Mouse (Mus musculus) bone marrow macrophage, adult 2 months (primary cell): ENCODE data around the gene Megf11. TPM values are rescaled to one million over a fixed set of nuclear protein-coding genes. Genes with fewer than 3 reads are reported as not detected.

Experiments used
- H3K27ac ChIP-seq: 2 replicates; pipeline ENCODE4 v1.5.1; 2012; ENCODE audit warnings: low read depth, low read length; ENCODE audit not compliant: insufficient read depth
- H3K4me1 ChIP-seq: 2 replicates; pipeline ENCODE4 v1.6.1; 2012; ENCODE audit warnings: low read length; ENCODE audit not compliant: control insufficient read depth, insufficient read depth
- H3K4me3 ChIP-seq: 2 replicates; pipeline ENCODE4 v1.5.1; 2012; ENCODE audit warnings: mild to moderate bottlenecking, low read length, moderate library complexity; ENCODE audit not compliant: insufficient read depth
- CTCF ChIP-seq: IDR thresholded peaks from 2 replicates; pipeline ENCODE4 v1.5.1; 2012; ENCODE audit warnings: low read depth, mild to moderate bottlenecking, low read length, moderate library complexity
- POLR2A ChIP-seq: IDR thresholded peaks from 2 replicates; pipeline ENCODE4 v1.6.1; 2012; ENCODE audit warnings: mild to moderate bottlenecking, low read depth, low read length, borderline replicate concordance
- polyA plus RNA-seq: library from polyadenylated mRNA; stranded (reverse); fragments of >200 nt; gene quantifications from 2 replicates; pipeline ENCODE4 v1.2.4, GENCODE M21; 2012; ENCODE audit not compliant: missing spikeins, insufficient read depth, insufficient read length

Megf11 gene
- polyA plus RNA-seq, 1 experiment = not detected

- Histone ChIP-seq H3K27ac (0 out of 2 replicates have a peak overlapping the region, but pooled peaks have one; percentile 7), H3K4me1 (peaks cover 14% of the 10 kb centered on the region), H3K4me3 (no peak overlapping the region)
- TF ChIP-seq POLR2A (no peak), CTCF (no peak)
These were observed 363.9 kb downstream of the Megf11 start for GRCm38 (mm10) chr9:64749314-64749713.

- no peak overlapping the region for H3K4me3 ChIP-seq
- peaks cover 14% of the 10 kb centered on the region for H3K4me1 ChIP-seq
- TF ChIP-seq CTCF (no peak), POLR2A (no peak)
- H3K27ac ChIP-seq = no peak overlapping the region
These were observed 367.1 kb downstream of the Megf11 start for GRCm38 (mm10) chr9:64752575-64752974.

- no peak overlapping the region for H3K27ac ChIP-seq
- H3K4me3 ChIP-seq = no peak overlapping the region
- H3K4me1 ChIP-seq = peaks cover 1% of the 10 kb centered on the region
- TF ChIP-seq CTCF (no peak), POLR2A (no peak)
These were observed 372.6 kb downstream of the Megf11 start for GRCm38 (mm10) chr9:64758052-64758451.

Other genes starting within 250 kb of the Megf11 start
- 16.9 and 22.3 TPM in 2 replicates for gene Zwilch, start 212.5 kb upstream of the Megf11 start, polyA plus RNA-seq
- gene Rpl4, start 212.3 kb upstream of the Megf11 start, polyA plus RNA-seq = 1,013 and 1,015 TPM in 2 replicates
- gene Snapc5, start 206.4 kb upstream of the Megf11 start, polyA plus RNA-seq = 53.5 and 58.0 TPM in 2 replicates
- gene Uchl4, start 150.4 kb upstream of the Megf11 start, polyA plus RNA-seq = 1.9 and 2.1 TPM in 2 replicates
- gene Map2k1, start 132.0 kb upstream of the Megf11 start, polyA plus RNA-seq = 79.9 and 83.4 TPM in 2 replicates
- 26.8 and 29.6 TPM in 2 replicates for gene Tipin, start 104.0 kb upstream of the Megf11 start, polyA plus RNA-seq
- gene Dis3l, start 44.3 kb upstream of the Megf11 start, polyA plus RNA-seq = 13.2 and 14.7 TPM in 2 replicates